Mouse (Mus musculus) forebrain, embryonic 13.5 days (tissue): ENCODE measurements at regions not wholly inside any gene's neighbourhood (a gene's known extent, or its start where the extent isn't known, plus 50 kb on each side); places are given as distances from the start of the nearest gene placed in this dataset.

Source experiments
- ATAC-seq: fragments of 200-750 bp; cut with Nextera tagmentation; 2 replicates; pipeline ENCODE4 v1.8.0; 2017
- H3K27ac ChIP-seq: fragments of 300-500 bp; sonication (generic); 2 replicates; pipeline ENCODE4 v1.5.1; 2015; ENCODE audit warnings: inconsistent platforms, mild to moderate bottlenecking, moderate library complexity
- H3K27me3 ChIP-seq: fragments of 300-500 bp; sonication (generic); 2 replicates; pipeline ENCODE4 v1.6.1; 2015; ENCODE audit warnings: mild to moderate bottlenecking, inconsistent platforms
- H3K36me3 ChIP-seq: fragments of 300-500 bp; sonication (generic); 2 replicates; pipeline ENCODE4 v1.6.1; 2015; ENCODE audit warnings: mild to moderate bottlenecking, inconsistent platforms; ENCODE audit not compliant: poor library complexity, severe bottlenecking
- H3K4me1 ChIP-seq: fragments of 300-500 bp; sonication (generic); 2 replicates; pipeline ENCODE4 v1.6.1; 2015; ENCODE audit warnings: inconsistent platforms
- H3K4me2 ChIP-seq: fragments of 300-500 bp; sonication (generic); 2 replicates; pipeline ENCODE4 v1.6.1; 2015; ENCODE audit warnings: inconsistent platforms, mild to moderate bottlenecking, moderate library complexity
- H3K4me3 ChIP-seq: fragments of 300-500 bp; sonication (generic); 2 replicates; pipeline ENCODE4 v1.5.1; 2015; ENCODE audit warnings: mild to moderate bottlenecking, inconsistent platforms
- H3K9ac ChIP-seq: fragments of 300-500 bp; sonication (generic); 2 replicates; pipeline ENCODE4 v1.6.1; 2015; ENCODE audit warnings: mild to moderate bottlenecking, inconsistent platforms
- H3K9me3 ChIP-seq: fragments of 300-500 bp; sonication (generic); replicated peaks from 2 replicates; pipeline ENCODE4 v1.6.1; 2016; ENCODE audit warnings: inconsistent platforms
- WGBS: fragments of 180-500 bp; shearing (Covaris S2); methylation state at CpG from one replicate; pipeline ENCODE4 v1.1.7; 2015; 5-methylcytosine and 5-hydroxymethylcytosine counted together

- Histone ChIP-seq H3K4me3 (no peak overlapping the region), H3K36me3 (no peaks in the 10 kb centered on the region), H3K9ac (no peak overlapping the region), H3K4me1 (no peaks in the 10 kb centered on the region), H3K27me3 (no peaks in the 10 kb centered on the region), H3K4me2 (no peak overlapping the region), H3K9me3 (no peaks in the 10 kb centered on the region), H3K27ac (no peak overlapping the region)
- WGBS, result 86% methylated on average over 8 of the region's 8 CpGs
- ATAC-seq, result no peak
These were observed 400.1 kb upstream of the Intu start for GRCm38 (mm10) chr3:40130858-40131584.

- WGBS, result 86% methylated on average over 5 of the region's 5 CpGs
- Histone ChIP-seq H3K27ac (no peak overlapping the region), H3K9ac (no peak overlapping the region), H3K27me3 (no peaks in the 10 kb centered on the region), H3K4me1 (no peaks in the 10 kb centered on the region), H3K36me3 (no peaks in the 10 kb centered on the region), H3K4me2 (no peak overlapping the region), H3K4me3 (no peak overlapping the region), H3K9me3 (no peaks in the 10 kb centered on the region)
- no peak for ATAC-seq
These were observed 392.4 kb upstream of the Intu start for GRCm38 (mm10) chr3:40138671-40139070.

- H3K27me3 ChIP-seq, result no peaks in the 10 kb centered on the region
- H3K4me3 ChIP-seq, result no peak overlapping the region
- no peak overlapping the region for H3K9ac ChIP-seq
- H3K9me3 ChIP-seq, result no peaks in the 10 kb centered on the region
- H3K27ac ChIP-seq, result no peak overlapping the region
- 86% methylated on average over 5 of the region's 5 CpGs for WGBS
- H3K36me3 ChIP-seq, result no peaks in the 10 kb centered on the region
- ATAC-seq, result no peak
- no peak overlapping the region for H3K4me2 ChIP-seq
- no peaks in the 10 kb centered on the region for H3K4me1 ChIP-seq
These were observed 388.9 kb upstream of the Intu start for GRCm38 (mm10) chr3:40142229-40142628.

- Histone ChIP-seq H3K27ac (no peak overlapping the region), H3K4me3 (no peak overlapping the region), H3K36me3 (no peaks in the 10 kb centered on the region), H3K4me1 (no peaks in the 10 kb centered on the region), H3K4me2 (no peak overlapping the region), H3K27me3 (no peaks in the 10 kb centered on the region), H3K9ac (no peak overlapping the region), H3K9me3 (no peaks in the 10 kb centered on the region)
- WGBS, result 79% methylated on average over 6 of the region's 6 CpGs
- ATAC-seq, result no peak
These were observed 372.5 kb upstream of the Intu start for GRCm38 (mm10) chr3:40158631-40159030.

- Histone ChIP-seq H3K4me2 (no peak overlapping the region), H3K4me1 (no peaks in the 10 kb centered on the region), H3K27me3 (no peaks in the 10 kb centered on the region), H3K36me3 (no peaks in the 10 kb centered on the region), H3K27ac (no peak overlapping the region), H3K4me3 (no peak overlapping the region), H3K9me3 (no peaks in the 10 kb centered on the region), H3K9ac (no peak overlapping the region)
- ATAC-seq, result no peak
- WGBS, result 63% methylated on average over 9 of the region's 9 CpGs
These were observed 371.4 kb upstream of the Intu start for GRCm38 (mm10) chr3:40159591-40160145.

- Histone ChIP-seq H3K9me3 (no peaks in the 10 kb centered on the region), H3K4me2 (no peak overlapping the region), H3K4me1 (0 out of 2 replicates have a peak, but pooled peaks cover 7% of the 10 kb centered on the region), H3K27me3 (no peaks in the 10 kb centered on the region), H3K27ac (no peak overlapping the region), H3K4me3 (no peak overlapping the region), H3K9ac (no peak overlapping the region), H3K36me3 (no peaks in the 10 kb centered on the region)
- 70% methylated on average over 1 of the region's 1 CpGs for WGBS
- peak; percentile 63; the same call in 1 of the 2 replicates for ATAC-seq
These were observed 366.9 kb upstream of the Intu start for GRCm38 (mm10) chr3:40164181-40164580.

- 0 out of 2 replicates have a peak, but pooled peaks cover 7% of the 10 kb centered on the region for H3K4me1 ChIP-seq
- no peaks in the 10 kb centered on the region for H3K27me3 ChIP-seq
- H3K36me3 ChIP-seq, result no peaks in the 10 kb centered on the region
- H3K9me3 ChIP-seq, result no peaks in the 10 kb centered on the region
- H3K4me2 ChIP-seq, result no peak overlapping the region
- no peak overlapping the region for H3K4me3 ChIP-seq
- no peak overlapping the region for H3K9ac ChIP-seq
- 36% methylated on average over 12 of the region's 12 CpGs for WGBS
- no peak overlapping the region for H3K27ac ChIP-seq
- no peak for ATAC-seq
These were observed 363.0 kb upstream of the Intu start for GRCm38 (mm10) chr3:40167970-40168626.

- 93% methylated on average over 2 of the region's 2 CpGs for WGBS
- Histone ChIP-seq H3K27ac (no peak overlapping the region), H3K27me3 (no peaks in the 10 kb centered on the region), H3K9ac (no peak overlapping the region), H3K4me3 (no peak overlapping the region), H3K4me1 (0 out of 2 replicates have a peak, but pooled peaks cover 7% of the 10 kb centered on the region), H3K4me2 (no peak overlapping the region), H3K9me3 (no peaks in the 10 kb centered on the region), H3K36me3 (no peaks in the 10 kb centered on the region)
- no peak for ATAC-seq
These were observed 361.5 kb upstream of the Intu start for GRCm38 (mm10) chr3:40169590-40169989.

GRCm38 (mm10) chr3:40179726-40180317, 351.3 kb upstream of the Intu start:
- no peak overlapping the region for H3K4me2 ChIP-seq
- H3K4me1 ChIP-seq, result no peaks in the 10 kb centered on the region
- no peak overlapping the region for H3K4me3 ChIP-seq
- H3K9ac ChIP-seq, result no peak overlapping the region
- ATAC-seq, result no peak
- 78% methylated on average over 3 of the region's 3 CpGs for WGBS
- no peaks in the 10 kb centered on the region for H3K36me3 ChIP-seq
- no peaks in the 10 kb centered on the region for H3K9me3 ChIP-seq
- H3K27me3 ChIP-seq, result no peaks in the 10 kb centered on the region
- no peak overlapping the region for H3K27ac ChIP-seq

GRCm38 (mm10) chr3:40185597-40186320, 345.3 kb upstream of the Intu start:
- no peak overlapping the region for H3K4me2 ChIP-seq
- H3K9me3 ChIP-seq, result no peaks in the 10 kb centered on the region
- ATAC-seq, result no peak
- no peak overlapping the region for H3K27ac ChIP-seq
- no peak overlapping the region for H3K9ac ChIP-seq
- H3K4me1 ChIP-seq, result no peaks in the 10 kb centered on the region
- no peaks in the 10 kb centered on the region for H3K27me3 ChIP-seq
- no peak overlapping the region for H3K4me3 ChIP-seq
- H3K36me3 ChIP-seq, result no peaks in the 10 kb centered on the region
- 92% methylated on average over 5 of the region's 5 CpGs for WGBS

- no peak overlapping the region for H3K4me3 ChIP-seq
- no peaks in the 10 kb centered on the region for H3K9me3 ChIP-seq
- no peak for ATAC-seq
- no peaks in the 10 kb centered on the region for H3K4me1 ChIP-seq
- no peak overlapping the region for H3K4me2 ChIP-seq
- H3K36me3 ChIP-seq, result no peaks in the 10 kb centered on the region
- H3K27me3 ChIP-seq, result no peaks in the 10 kb centered on the region
- no peak overlapping the region for H3K9ac ChIP-seq
- no peak overlapping the region for H3K27ac ChIP-seq
- WGBS, result 84% methylated on average over 6 of the region's 6 CpGs
These were observed 341.6 kb upstream of the Intu start for GRCm38 (mm10) chr3:40189529-40189928.

GRCm38 (mm10) chr3:40190024-40190423, 341.1 kb upstream of the Intu start:
- ATAC-seq, result no peak
- H3K27me3 ChIP-seq, result no peaks in the 10 kb centered on the region
- H3K9ac ChIP-seq, result no peak overlapping the region
- no peak overlapping the region for H3K4me2 ChIP-seq
- H3K9me3 ChIP-seq, result no peaks in the 10 kb centered on the region
- no peaks in the 10 kb centered on the region for H3K4me1 ChIP-seq
- no peak overlapping the region for H3K4me3 ChIP-seq
- no peaks in the 10 kb centered on the region for H3K36me3 ChIP-seq
- H3K27ac ChIP-seq, result no peak overlapping the region
- 72% methylated on average over 4 of the region's 4 CpGs for WGBS
